Mouse (Mus musculus): ENCODE data around the gene 2610528J11Rik.
A peak's percentile ranks its signal among the peaks of the same experiment; 100 is the strongest.

Gene 2610528J11Rik

GRCm38 (mm10) chr4:118542510-118543157 lies 15.8 kb downstream of the 2610528J11Rik start:
- no peak for DNase-seq (ENCODE audit: low spot score in 2 of 2)

DNA sequence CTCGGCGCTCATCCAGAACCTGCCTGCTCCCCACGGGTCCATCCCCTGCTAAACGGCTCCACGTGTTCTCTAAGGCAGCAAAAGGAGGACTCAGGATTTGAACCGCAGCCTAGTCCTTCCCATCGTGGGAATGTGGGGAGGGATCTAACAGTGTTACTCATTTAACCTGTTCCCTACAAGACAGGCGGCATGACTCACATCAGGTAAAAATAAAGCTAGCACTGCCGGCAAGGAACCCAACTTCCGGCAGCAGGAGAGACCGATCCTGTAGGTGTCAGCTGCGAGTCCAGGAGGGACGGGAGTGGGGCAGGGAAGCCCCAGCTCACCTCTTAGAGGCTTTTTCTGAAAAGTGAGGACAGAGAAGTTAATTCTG lies 16.3 kb downstream of the 2610528J11Rik start:
- no peak for DNase-seq (ENCODE audit: low spot score in 2 of 2)

- peak in 1 of 2 experiments; percentile 39 for DNase-seq (ENCODE audit: low spot score in 2 of 2)
These were observed 16.9 kb downstream of the 2610528J11Rik start, which contains the start of gene Tmem125 for GRCm38 (mm10) chr4:118543592-118544260. Tmem125 (minus strand) TSS chr4:118544044.

GRCm38 (mm10) chr4:118544441-118545127 lies 17.8 kb downstream of the 2610528J11Rik start:
- no peak for DNase-seq (ENCODE audit: low spot score in 2 of 2)

DNA sequence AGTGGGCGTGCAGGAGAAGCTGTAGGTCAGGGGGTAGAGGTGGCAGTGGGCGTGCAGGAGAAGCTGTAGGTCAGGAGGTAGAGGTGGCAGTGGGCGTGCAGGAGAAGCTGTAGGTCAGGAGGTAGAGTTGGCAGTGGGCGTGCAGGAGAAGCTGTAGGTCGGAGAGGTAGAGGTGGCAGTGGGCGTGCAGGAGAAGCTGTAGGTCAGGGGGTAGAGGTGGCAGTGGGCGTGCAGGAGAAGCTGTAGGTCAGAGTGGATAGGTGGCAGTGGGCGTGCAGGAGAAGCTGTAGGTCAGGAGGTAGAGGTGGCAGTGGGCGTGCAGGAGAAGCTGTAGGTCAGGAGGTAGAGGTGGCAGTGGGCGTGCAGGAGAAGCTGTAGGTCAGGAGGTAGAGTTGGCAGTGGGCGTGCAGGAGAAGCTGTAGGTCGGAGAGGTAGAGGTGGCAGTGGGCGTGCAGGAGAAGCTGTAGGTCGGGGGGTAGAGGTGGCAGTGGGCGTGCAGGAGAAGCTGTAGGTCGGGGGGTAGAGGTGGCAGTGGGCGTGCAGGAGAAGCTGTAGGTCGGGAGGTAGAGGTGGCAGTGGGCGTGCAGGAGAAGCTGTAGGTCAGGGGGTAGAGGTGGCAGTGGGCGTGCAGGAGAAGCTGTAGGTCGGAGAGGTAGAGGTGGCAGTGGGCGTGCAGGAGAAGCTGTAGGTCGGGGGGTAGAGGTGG lies 20.8 kb downstream of the 2610528J11Rik start:
- peak; percentile 81 to 96 for DNase-seq (ENCODE audit: low spot score in 2 of 2)

GRCm38 (mm10) chr4:118548130-118548480 lies 21.3 kb downstream of the 2610528J11Rik start:
- DNase-seq (ENCODE audit: low spot score in 2 of 2): peak; percentile 60 to 90

DNA sequence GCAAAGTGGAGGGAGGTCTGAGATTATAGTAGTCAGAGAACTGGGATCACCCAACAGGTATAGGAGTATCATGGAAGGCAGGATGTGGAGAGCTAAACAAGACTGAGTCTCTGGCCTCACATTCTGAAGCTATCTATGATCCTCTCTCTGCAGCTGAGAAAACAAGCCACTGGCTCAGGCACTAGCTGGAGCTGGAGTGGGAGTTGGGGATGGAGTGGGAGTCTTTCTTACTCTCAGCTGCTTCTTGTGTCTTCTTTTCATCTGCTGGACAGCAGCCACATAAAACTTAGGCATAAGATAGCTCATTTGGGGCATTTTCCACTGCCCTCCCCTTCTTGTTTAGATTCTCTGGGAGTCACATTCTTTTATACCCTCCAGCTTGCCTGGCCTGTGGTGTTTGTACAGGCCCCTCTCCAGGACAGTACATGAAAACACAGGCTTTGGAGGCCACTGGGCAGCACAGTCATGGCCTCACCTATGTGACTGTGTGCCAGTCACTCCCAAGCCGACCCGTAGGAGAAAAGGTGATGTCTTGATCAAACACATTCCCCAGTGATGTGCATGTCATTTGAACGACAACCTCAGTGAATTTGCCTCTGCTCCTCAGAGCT lies 26.3 kb downstream of the 2610528J11Rik start:
- no peak for DNase-seq (ENCODE audit: low spot score in 2 of 2)

DNA sequence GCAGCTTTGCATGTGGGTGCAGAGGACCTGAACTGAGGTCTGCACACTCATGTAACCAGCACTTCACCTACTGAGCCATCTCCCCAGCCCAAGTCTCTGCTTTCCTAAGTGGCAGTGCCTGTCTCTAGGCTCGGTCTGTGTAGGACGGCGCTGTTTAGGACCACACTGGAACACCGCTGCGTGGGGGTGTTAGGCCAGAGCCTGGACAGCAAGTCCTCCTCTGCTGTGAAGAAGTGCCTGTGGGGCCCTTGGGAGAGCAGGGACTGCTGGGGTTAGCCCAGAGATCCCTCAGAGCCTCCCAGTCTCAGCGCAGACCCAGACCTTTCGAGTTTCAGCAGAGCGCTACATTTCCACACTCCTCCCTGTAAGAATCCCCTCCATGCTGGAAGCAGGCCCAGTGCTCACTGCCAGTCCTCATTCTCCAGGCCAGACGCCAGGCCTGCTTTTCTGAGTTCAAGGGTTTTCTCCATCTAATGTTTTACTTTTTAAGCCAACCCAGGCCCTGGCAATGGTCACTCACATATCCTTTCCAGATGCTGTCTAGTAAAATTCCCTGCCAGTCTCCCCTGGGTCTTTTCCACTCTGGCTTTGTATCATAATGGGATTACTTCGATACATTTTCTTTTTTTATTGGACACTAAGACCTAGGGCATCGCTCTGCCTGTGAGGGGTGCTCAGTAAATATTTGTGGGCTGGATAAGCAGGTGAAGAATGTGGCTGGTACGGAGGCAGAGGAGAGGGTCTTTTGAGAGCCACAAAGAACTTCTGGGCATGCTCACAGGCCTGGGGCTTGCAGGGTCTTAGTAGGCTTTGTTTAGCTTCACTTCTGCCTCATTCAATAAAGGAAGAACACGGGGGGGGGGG lies 37.5 kb downstream of the 2610528J11Rik start:
- no peak for DNase-seq (ENCODE audit: low spot score in 2 of 2)

- no peak for DNase-seq (ENCODE audit: low spot score in 2 of 2)
These were observed 38.1 kb downstream of the 2610528J11Rik start for GRCm38 (mm10) chr4:118564926-118565279.

GRCm38 (mm10) chr4:118566161-118566676 lies 39.4 kb downstream of the 2610528J11Rik start:
- peak in 1 of 2 experiments; percentile 54 for DNase-seq (ENCODE audit: low spot score in 2 of 2)

DNA sequence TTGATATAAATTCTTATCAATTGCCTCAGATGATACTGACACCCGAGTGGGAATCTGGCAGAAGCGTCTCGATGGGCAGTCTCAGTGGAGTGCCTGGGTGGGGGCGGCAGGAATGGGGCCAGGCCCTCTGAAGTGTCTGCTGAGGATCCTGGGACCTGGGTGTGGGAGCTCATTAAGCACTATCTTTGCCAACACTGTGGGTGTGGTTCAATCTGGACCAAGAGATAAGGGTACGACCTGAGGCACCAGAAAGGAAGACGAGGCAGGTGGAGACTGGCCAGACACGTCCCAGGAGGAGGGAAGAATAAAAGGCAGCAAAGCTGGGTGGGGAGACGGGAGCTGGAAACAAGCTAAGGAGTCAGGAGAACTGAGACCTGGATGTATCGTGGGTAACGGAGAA lies 41.9 kb downstream of the 2610528J11Rik start:
- peak; percentile 71 for DNase-seq (ENCODE audit: low spot score in 2 of 2)

- DNase-seq (ENCODE audit: low spot score in 2 of 2): peak in 1 of 2 experiments; percentile 59
These were observed 42.5 kb downstream of the 2610528J11Rik start for GRCm38 (mm10) chr4:118569320-118569719.

GRCm38 (mm10) chr4:118571441-118571840 lies 44.6 kb downstream of the 2610528J11Rik start:
- DNase-seq (ENCODE audit: low spot score in 2 of 2): no peak

GRCm38 (mm10) chr4:118576097-118576496 lies 49.3 kb downstream of the 2610528J11Rik start:
- DNase-seq (ENCODE audit: low spot score in 2 of 2): peak; percentile 77 to 92

DNA sequence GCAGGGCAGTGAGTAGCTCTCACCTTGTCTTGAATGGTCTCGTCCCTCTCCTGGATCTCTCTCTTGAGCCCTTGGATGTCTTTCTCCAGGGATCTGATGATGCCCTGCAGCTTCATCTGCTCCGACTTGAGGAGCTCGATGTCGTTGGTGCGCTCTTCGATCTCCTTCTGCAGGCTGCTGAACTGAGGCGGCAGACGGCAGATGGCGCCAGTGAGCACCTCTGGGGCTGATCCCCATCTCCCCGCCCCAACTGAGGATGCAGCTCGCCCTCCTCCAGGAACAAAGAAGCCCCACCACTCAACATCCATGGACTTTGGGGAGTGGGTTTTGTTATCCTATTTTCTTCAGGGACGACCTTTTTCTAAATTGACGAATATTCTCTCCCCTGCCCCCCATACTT lies 52.5 kb downstream of the 2610528J11Rik start:
- DNase-seq (ENCODE audit: low spot score in 2 of 2): peak; percentile 34 to 82

Measured in spleen, postnatal 4 days (tissue).